Mouse (Mus musculus) midbrain, embryonic 13.5 days (tissue): ENCODE results near the gene Calm2. TPM values are rescaled to one million over a fixed set of nuclear protein-coding genes. Genes with fewer than 3 reads are reported as not detected.

Experiments used
- ATAC-seq: fragments of 200-750 bp; cut with Nextera tagmentation; 2 replicates; pipeline ENCODE4 v1.8.0; 2017; ENCODE audit warnings: mild to moderate bottlenecking, moderate TSS enrichment, moderate library complexity
- H3K27ac ChIP-seq: fragments of 300-500 bp; sonication (generic); 2 replicates; pipeline ENCODE4 v1.5.1; 2015; ENCODE audit warnings: inconsistent platforms, mild to moderate bottlenecking, moderate library complexity
- H3K27me3 ChIP-seq: fragments of 300-500 bp; sonication (generic); 2 replicates; pipeline ENCODE4 v1.6.1; 2015; ENCODE audit warnings: mild to moderate bottlenecking, inconsistent platforms
- H3K36me3 ChIP-seq: fragments of 300-500 bp; sonication (generic); 2 replicates; pipeline ENCODE4 v1.6.1; 2015; ENCODE audit warnings: mild to moderate bottlenecking, inconsistent platforms
- H3K4me1 ChIP-seq: fragments of 300-500 bp; sonication (generic); replicated peaks from 2 replicates; pipeline ENCODE4 v1.6.1; 2015; ENCODE audit warnings: inconsistent platforms
- H3K4me2 ChIP-seq: fragments of 300-500 bp; sonication (generic); replicated peaks from 2 replicates; pipeline ENCODE4 v1.6.1; 2015; ENCODE audit warnings: moderate library complexity, mild to moderate bottlenecking, inconsistent platforms
- H3K4me3 ChIP-seq: fragments of 300-500 bp; sonication (generic); replicated peaks from 2 replicates; pipeline ENCODE4 v1.5.1; 2015; ENCODE audit warnings: mild to moderate bottlenecking, inconsistent platforms
- H3K9ac ChIP-seq: fragments of 300-500 bp; sonication (generic); replicated peaks from 2 replicates; pipeline ENCODE4 v1.6.1; 2015; ENCODE audit warnings: mild to moderate bottlenecking, inconsistent platforms
- H3K9me3 ChIP-seq: fragments of 300-500 bp; sonication (generic); 2 replicates; pipeline ENCODE4 v1.6.1; 2016; ENCODE audit warnings: mild to moderate bottlenecking, inconsistent platforms
- WGBS: fragments of 180-500 bp; shearing (Covaris S2); methylation state at CpG from one replicate; pipeline ENCODE4 v1.1.7; 2015; 5-methylcytosine and 5-hydroxymethylcytosine counted together
- polyA plus RNA-seq: library from polyadenylated mRNA; unstranded; fragments of >200 nt; fragmentation: Nextera tagmentation; extraction: Ambion mirVana; gene quantifications from 2 replicates; pipeline ENCODE4 v1.2.1, GENCODE M21; 2015

The Calm2 gene
- polyA plus RNA-seq, 1 experiment from 2014 or later = 1,571 TPM

- H3K4me1 ChIP-seq = peaks cover 54% of the 10 kb centered on the region
- no peaks in the 10 kb centered on the region for H3K9me3 ChIP-seq
- 86% methylated on average over 2 of the region's 2 CpGs for WGBS
- H3K4me3 ChIP-seq = no peak overlapping the region
- ATAC-seq = no peak
- peaks cover 19% of the 10 kb centered on the region for H3K36me3 ChIP-seq
- no peak overlapping the region for H3K4me2 ChIP-seq
- H3K9ac ChIP-seq = no peak overlapping the region
- no peak overlapping the region for H3K27ac ChIP-seq
- H3K27me3 ChIP-seq = no peaks in the 10 kb centered on the region
Measured at GRCm38 (mm10) chr17:87439441-87439840, 7.3 kb downstream of the Calm2 start.

- H3K4me2 ChIP-seq = no peak overlapping the region
- no peak overlapping the region for H3K4me3 ChIP-seq
- ATAC-seq = no peak
- WGBS = 90% methylated on average over 3 of the region's 3 CpGs
- H3K9me3 ChIP-seq = no peaks in the 10 kb centered on the region
- no peaks in the 10 kb centered on the region for H3K27me3 ChIP-seq
- no peak overlapping the region for H3K9ac ChIP-seq
- H3K4me1 ChIP-seq = peaks cover 13% of the 10 kb centered on the region
- H3K27ac ChIP-seq = no peak overlapping the region
- H3K36me3 ChIP-seq = peaks cover 61% of the 10 kb centered on the region
Measured at GRCm38 (mm10) chr17:87433929-87434328, 12.8 kb downstream of the Calm2 start.

DNA sequence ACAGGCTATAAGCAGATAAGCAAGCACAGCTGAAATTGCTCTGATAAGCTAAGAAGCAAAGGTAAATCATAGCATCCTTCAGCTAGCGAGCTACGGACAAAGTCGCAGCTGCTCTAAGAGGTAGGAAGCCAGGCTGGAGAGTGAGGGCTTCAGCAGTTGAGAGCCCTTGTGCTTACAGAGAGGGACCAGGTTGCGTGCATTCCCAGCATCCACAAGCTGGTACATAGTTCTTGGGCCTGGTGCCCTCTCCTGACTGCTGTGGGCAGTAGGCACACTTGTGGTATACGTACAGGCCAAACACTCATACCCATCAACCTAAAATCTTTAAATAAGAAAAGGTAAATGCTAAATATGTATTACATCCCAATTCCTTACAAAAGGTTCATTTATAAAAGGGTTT lies 14.0 kb downstream of the Calm2 start:
- H3K27ac ChIP-seq = no peak overlapping the region
- WGBS = 98% methylated on average over 5 of the region's 5 CpGs
- no peak overlapping the region for H3K4me2 ChIP-seq
- H3K4me3 ChIP-seq = no peak overlapping the region
- peaks cover 65% of the 10 kb centered on the region for H3K36me3 ChIP-seq
- H3K9me3 ChIP-seq = no peaks in the 10 kb centered on the region
- no peaks in the 10 kb centered on the region for H3K27me3 ChIP-seq
- H3K4me1 ChIP-seq = peaks cover 5% of the 10 kb centered on the region
- ATAC-seq = no peak
- H3K9ac ChIP-seq = no peak overlapping the region

DNA sequence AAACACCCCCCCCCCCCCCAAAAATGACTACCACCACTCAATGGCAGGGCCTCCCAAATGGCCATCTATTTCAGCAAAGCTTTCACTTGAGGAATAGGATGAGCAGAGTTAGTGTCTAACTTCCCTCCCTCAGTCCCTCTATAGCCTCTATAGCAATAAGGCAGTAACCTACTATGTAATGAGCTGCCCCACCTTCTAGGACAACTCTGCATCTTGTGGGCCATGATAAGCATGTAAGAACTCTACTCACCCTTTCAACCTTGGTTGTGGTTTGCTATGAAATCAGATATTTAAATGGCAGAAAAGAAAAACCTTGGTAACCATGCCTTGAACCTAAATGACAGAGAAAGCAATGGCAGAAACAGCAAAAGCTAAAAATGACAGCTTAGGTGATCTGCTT lies 14.4 kb downstream of the Calm2 start:
- no peak for ATAC-seq
- Histone ChIP-seq H3K27ac (no peak overlapping the region), H3K4me1 (peaks cover 4% of the 10 kb centered on the region), H3K27me3 (no peaks in the 10 kb centered on the region), H3K4me2 (no peak overlapping the region), H3K9me3 (no peaks in the 10 kb centered on the region), H3K9ac (no peak overlapping the region), H3K36me3 (peaks cover 65% of the 10 kb centered on the region), H3K4me3 (no peak overlapping the region)

DNA sequence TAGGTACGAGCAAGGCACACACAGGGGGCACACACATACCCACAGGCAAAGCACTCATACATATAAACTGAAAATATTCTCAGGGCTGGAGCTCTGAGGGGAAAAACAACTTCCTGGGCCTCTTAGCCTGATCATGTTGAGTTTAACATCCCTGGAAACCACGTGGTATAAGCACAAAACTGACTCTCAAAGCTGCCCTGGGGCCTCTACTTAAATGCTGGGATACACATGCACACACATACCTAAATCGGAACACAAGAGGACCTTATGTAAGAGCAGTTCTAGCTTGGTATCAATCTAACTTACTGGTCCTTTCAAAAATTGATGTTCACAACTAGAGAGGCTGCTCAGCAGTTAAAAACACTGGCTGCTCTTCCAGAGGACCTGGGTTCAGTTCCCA lies 17.3 kb downstream of the Calm2 start:
- H3K27me3 ChIP-seq = no peaks in the 10 kb centered on the region
- 90% methylated on average over 3 of the region's 3 CpGs for WGBS
- H3K9me3 ChIP-seq = no peaks in the 10 kb centered on the region
- peaks cover 9% of the 10 kb centered on the region; the same call in 1 of the 2 replicates for H3K4me1 ChIP-seq
- no peak overlapping the region for H3K4me2 ChIP-seq
- no peak for ATAC-seq
- peaks cover 54% of the 10 kb centered on the region for H3K36me3 ChIP-seq
- no peak overlapping the region for H3K4me3 ChIP-seq
- H3K27ac ChIP-seq = no peak overlapping the region
- H3K9ac ChIP-seq = no peak overlapping the region

DNA sequence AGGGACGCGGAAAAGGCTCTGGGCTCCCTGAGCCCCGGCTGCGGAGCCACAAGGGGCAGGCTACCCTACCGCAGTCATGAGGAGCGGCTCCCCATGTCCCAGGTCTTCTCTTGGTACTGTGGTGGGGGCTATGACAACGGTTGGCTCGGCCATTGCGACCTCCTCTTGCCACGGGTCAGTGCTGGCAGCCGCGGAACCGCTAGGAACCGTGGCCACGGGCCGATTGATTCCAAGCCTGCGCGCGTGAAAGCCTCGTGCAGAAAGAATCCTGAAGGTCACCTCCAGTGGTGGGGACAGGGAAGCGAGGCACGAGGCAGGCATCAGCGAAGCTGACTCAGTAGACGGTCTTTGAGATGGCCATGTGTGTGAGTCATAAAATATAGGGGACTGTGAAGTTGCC lies 19.2 kb downstream of the Calm2 start, which contains the start of gene Stpg4:
Gene Stpg4 (minus strand): TSS at position 231 of the 400 bp plus-strand sequence.
- 46% methylated on average over 24 of the region's 24 CpGs for WGBS
- H3K9ac ChIP-seq = 0 out of 2 replicates have a peak within 1 kb of the TSS, but pooled peaks have one; percentile 46
- H3K4me2 ChIP-seq = peak within 1 kb of the TSS; percentile 5; the same call in 1 of the 2 replicates
- ATAC-seq = 0 out of 2 replicates have a peak, but pooled peaks have one; percentile 43
- H3K9me3 ChIP-seq = no peaks in the 10 kb centered on the region
- H3K4me3 ChIP-seq = no peak within 1 kb of the TSS
- H3K4me1 ChIP-seq = peaks cover 9% of the 10 kb centered on the region; the same call in 1 of the 2 replicates
- no peaks in the 10 kb centered on the region for H3K27me3 ChIP-seq
- H3K36me3 ChIP-seq = peaks cover 37% of the 10 kb centered on the region
- no peak within 1 kb of the TSS for H3K27ac ChIP-seq

GRCm38 (mm10) chr17:87418082-87418481 lies 28.7 kb downstream of the Calm2 start:
- WGBS = 76% methylated on average over 7 of the region's 7 CpGs
- H3K27me3 ChIP-seq = no peaks in the 10 kb centered on the region
- H3K27ac ChIP-seq = no peak overlapping the region
- no peaks in the 10 kb centered on the region for H3K36me3 ChIP-seq
- H3K9ac ChIP-seq = no peak overlapping the region
- no peaks in the 10 kb centered on the region for H3K4me1 ChIP-seq
- no peaks in the 10 kb centered on the region for H3K9me3 ChIP-seq
- no peak overlapping the region for H3K4me2 ChIP-seq
- H3K4me3 ChIP-seq = no peak overlapping the region
- ATAC-seq = no peak

- 85% methylated on average over 4 of the region's 4 CpGs for WGBS
- ATAC-seq = no peak
- Histone ChIP-seq H3K36me3 (no peaks in the 10 kb centered on the region), H3K27ac (no peak overlapping the region), H3K4me3 (no peak overlapping the region), H3K9me3 (no peaks in the 10 kb centered on the region), H3K4me2 (no peak overlapping the region), H3K9ac (no peak overlapping the region), H3K27me3 (no peaks in the 10 kb centered on the region), H3K4me1 (no peaks in the 10 kb centered on the region)
Measured at GRCm38 (mm10) chr17:87406646-87407045, 40.1 kb downstream of the Calm2 start.

GRCm38 (mm10) chr17:87405576-87405975 lies 41.2 kb downstream of the Calm2 start:
- no peaks in the 10 kb centered on the region for H3K36me3 ChIP-seq
- H3K27ac ChIP-seq = no peak overlapping the region
- no peaks in the 10 kb centered on the region for H3K27me3 ChIP-seq
- no peak overlapping the region for H3K4me2 ChIP-seq
- ATAC-seq = no peak
- 80% methylated on average over 11 of the region's 11 CpGs for WGBS
- H3K9me3 ChIP-seq = no peaks in the 10 kb centered on the region
- H3K9ac ChIP-seq = no peak overlapping the region
- H3K4me3 ChIP-seq = no peak overlapping the region
- no peaks in the 10 kb centered on the region for H3K4me1 ChIP-seq

- WGBS = 70% methylated on average over 4 of the region's 4 CpGs
- Histone ChIP-seq H3K27me3 (no peaks in the 10 kb centered on the region), H3K9ac (no peak overlapping the region), H3K27ac (no peak overlapping the region), H3K4me2 (no peak overlapping the region), H3K9me3 (no peaks in the 10 kb centered on the region), H3K4me3 (no peak overlapping the region), H3K36me3 (no peaks in the 10 kb centered on the region), H3K4me1 (no peaks in the 10 kb centered on the region)
- no peak for ATAC-seq
Measured at GRCm38 (mm10) chr17:87403462-87403861, 43.3 kb downstream of the Calm2 start.

- Histone ChIP-seq H3K4me2 (no peak overlapping the region), H3K27me3 (no peaks in the 10 kb centered on the region), H3K9ac (no peak overlapping the region), H3K9me3 (no peaks in the 10 kb centered on the region), H3K4me3 (no peak overlapping the region), H3K27ac (no peak overlapping the region), H3K36me3 (no peaks in the 10 kb centered on the region), H3K4me1 (no peaks in the 10 kb centered on the region)
- 92% methylated on average over 11 of the region's 11 CpGs for WGBS
- ATAC-seq = no peak
Measured at GRCm38 (mm10) chr17:87402444-87402843, 44.3 kb downstream of the Calm2 start.

DNA sequence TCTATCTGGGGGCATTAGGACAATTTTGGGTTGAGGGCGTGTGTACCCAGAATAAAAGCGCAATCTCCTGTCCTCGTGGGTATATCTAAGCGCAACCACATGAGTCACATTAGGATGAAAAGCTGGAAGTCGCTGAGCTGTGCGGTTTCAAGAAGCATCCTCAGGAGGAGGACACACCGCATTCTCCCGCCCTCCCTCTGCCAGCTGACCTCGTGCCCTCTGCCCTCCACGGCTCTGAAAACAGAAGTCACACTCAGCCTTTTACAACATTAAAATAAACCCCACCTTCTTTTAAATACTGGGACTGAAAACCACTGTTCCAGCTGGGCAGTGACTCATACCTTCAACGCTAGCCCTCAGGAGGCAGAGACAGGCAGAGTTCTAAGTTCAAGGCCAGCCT lies 49.6 kb downstream of the Calm2 start:
- no peak overlapping the region for H3K27ac ChIP-seq

DNA sequence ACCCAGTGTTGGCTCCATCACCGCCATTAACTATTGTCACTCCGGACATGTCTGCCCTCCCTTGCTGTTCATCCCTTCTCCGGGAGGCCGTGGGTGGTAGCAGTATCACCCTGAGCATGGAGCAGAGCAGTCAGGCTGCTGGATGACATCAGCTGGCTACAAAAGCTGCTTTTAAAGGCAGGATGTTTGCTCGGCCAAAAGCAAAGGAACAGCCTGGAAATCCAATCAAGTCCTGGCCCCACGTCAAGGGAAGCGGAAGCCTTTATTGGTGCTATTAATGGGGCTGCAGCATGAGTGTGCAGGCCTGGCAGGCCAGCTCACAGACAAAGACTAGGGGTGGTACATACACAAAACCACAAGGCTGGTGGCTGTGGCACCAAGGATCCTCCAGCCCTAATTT lies 55.5 kb downstream of the Calm2 start:
- Histone ChIP-seq H3K9ac (no peak overlapping the region), H3K36me3 (no peaks in the 10 kb centered on the region), H3K9me3 (no peaks in the 10 kb centered on the region), H3K27me3 (no peaks in the 10 kb centered on the region), H3K4me1 (peaks cover 7% of the 10 kb centered on the region), H3K4me3 (no peak overlapping the region), H3K27ac (no peak overlapping the region), H3K4me2 (no peak overlapping the region)
- 74% methylated on average over 7 of the region's 7 CpGs for WGBS
- ATAC-seq = no peak

More for the DNA sequence above, 49.6 kb downstream of the Calm2 start:
- no peaks in the 10 kb centered on the region for H3K9me3 ChIP-seq
- H3K4me1 ChIP-seq = no peaks in the 10 kb centered on the region
- no peak overlapping the region for H3K9ac ChIP-seq
- no peak for ATAC-seq
- no peak overlapping the region for H3K4me3 ChIP-seq
- WGBS = 79% methylated on average over 11 of the region's 11 CpGs
- H3K4me2 ChIP-seq = no peak overlapping the region
- no peaks in the 10 kb centered on the region for H3K36me3 ChIP-seq
- no peaks in the 10 kb centered on the region for H3K27me3 ChIP-seq
